Mouse (Mus musculus) G1E (cell line): ENCODE results near the gene Pnpo. TPM values are rescaled to one million over a fixed set of nuclear protein-coding genes. Genes with fewer than 3 reads are reported as not detected.
A peak's percentile ranks its signal among the peaks of the same experiment; 100 is the strongest.

ENCODE experiments used
- ATAC-seq: 2 replicates; pipeline ENCODE4 v1.8.0; 2016; ENCODE audit warnings: mild to moderate bottlenecking; ENCODE audit not compliant: insufficient number of reproducible peaks, poor library complexity, low FRiP score, severe bottlenecking; ENCODE audit errors: extremely low read depth
- DNase-seq: peaks from one replicate; pipeline ENCODE4 v3.0.0; 2012; ENCODE audit warnings: low spot score
- H3K27me3 ChIP-seq: 2 replicates; pipeline ENCODE4 v1.6.1; 2012; ENCODE audit warnings: mild to moderate bottlenecking, low read length, inconsistent platforms; ENCODE audit not compliant: insufficient read depth
- H3K36me3 ChIP-seq: replicated peaks from 2 replicates; pipeline ENCODE3; 2012; ENCODE audit warnings: mild to moderate bottlenecking, inconsistent platforms
- H3K4me1 ChIP-seq: 2 replicates; pipeline ENCODE4 v1.6.1; 2012; ENCODE audit warnings: low read depth, low read length, inconsistent platforms, mixed read lengths; ENCODE audit not compliant: insufficient read depth
- H3K4me3 ChIP-seq: 2 replicates; pipeline ENCODE4 v1.5.1; 2012; ENCODE audit warnings: low read depth, mild to moderate bottlenecking, inconsistent platforms, low read length, moderate library complexity, mixed read lengths
- H3K9me3 ChIP-seq: replicated peaks from 2 replicates; pipeline ENCODE4 v1.6.1; 2012; ENCODE audit warnings: inconsistent platforms
- CTCF ChIP-seq: IDR thresholded peaks from 2 replicates; pipeline ENCODE4 v1.5.1; 2012; ENCODE audit warnings: low read depth, low read length, inconsistent platforms, mixed read lengths
- GATA1 ChIP-seq: IDR thresholded peaks from 2 replicates; pipeline ENCODE4 v1.6.1; 2012; ENCODE audit warnings: borderline replicate concordance, low read length, inconsistent platforms, mixed read lengths
- GATA2 ChIP-seq: IDR thresholded peaks from 2 replicates; pipeline ENCODE4 v1.6.1; 2012; ENCODE audit warnings: low read depth, low read length, inconsistent platforms, borderline replicate concordance
- POLR2AphosphoS5 ChIP-seq: IDR thresholded peaks from 2 replicates; pipeline ENCODE4 v1.6.1; 2012; ENCODE audit warnings: low read depth, low read length, inconsistent platforms; ENCODE audit not compliant: insufficient replicate concordance
- TAL1 ChIP-seq: conservative IDR thresholded peaks from 2 replicates; pipeline ENCODE4 v1.6.1; 2012; ENCODE audit warnings: low read depth, low read length, inconsistent platforms, mixed read lengths
- polyA plus RNA-seq: library from polyadenylated mRNA; stranded (reverse); fragments of >175 nt; gene quantifications from 2 replicates; pipeline ENCODE4 v1.2.3, GENCODE M21; 2012
- total RNA-seq, 2 experiments: library from RNA; stranded (forward) in 1 of 2; stranded (reverse) in 1 of 2; fragments of 200-1000 nt in 1 of 2; fragments of >200 nt in 1 of 2; fragmentation: Nextera tagmentation in 1 of 2; gene quantifications; 2 replicates each; pipeline ENCODE4 v1.2.3; 2014 to 2017

The Pnpo gene
- total and polyA plus RNA-seq, 3 experiments: 97.1 to 298 (median 123) TPM

- H3K9me3 ChIP-seq: no peaks in the 10 kb centered on the region
- H3K27me3 ChIP-seq: peaks cover 12% of the 10 kb centered on the region
- DNase-seq (no peak), ATAC-seq (no peak)
- H3K36me3 ChIP-seq: no peaks in the 10 kb centered on the region
- peaks cover 85% of the 10 kb centered on the region for H3K4me1 ChIP-seq
- TF ChIP-seq GATA1 (no peak), CTCF (no peak), GATA2 (no peak), TAL1 (no peak), POLR2AphosphoS5 (no peak)
- no peak within 1 kb of the TSS for H3K4me3 ChIP-seq
Observed at GRCm38 (mm10) chr11:96928088-96928487, 15.7 kb downstream of the Pnpo start, which contains the start of gene Prr15l. Prr15l (plus strand) TSS chr11:96928104.

DNA sequence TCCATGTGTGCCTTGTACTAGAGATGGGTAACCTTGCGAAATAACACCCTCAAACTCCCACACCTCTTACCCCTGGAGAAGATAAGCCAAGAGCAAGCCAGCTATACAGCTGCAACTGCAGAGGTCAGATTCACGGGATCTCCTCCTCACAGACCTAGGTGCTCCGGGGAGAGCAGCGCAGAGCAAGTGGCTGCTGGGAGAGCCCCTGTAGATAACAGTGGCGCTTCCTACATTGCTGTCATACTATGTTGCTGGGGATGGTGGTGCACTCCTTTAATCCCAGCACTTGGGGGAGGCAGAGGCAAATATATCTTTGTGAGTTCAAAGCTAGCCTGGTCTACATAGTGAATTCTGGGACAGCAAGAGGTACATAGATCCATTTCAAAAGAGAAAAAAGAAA lies 17.2 kb downstream of the Pnpo start:
- Histone ChIP-seq H3K36me3 (no peaks in the 10 kb centered on the region), H3K4me3 (no peak overlapping the region), H3K27me3 (peaks cover 10% of the 10 kb centered on the region), H3K4me1 (peaks cover 81% of the 10 kb centered on the region), H3K9me3 (no peaks in the 10 kb centered on the region)
- ATAC-seq (no peak), DNase-seq (no peak)
- no peak for TF ChIP-seq TAL1

DNA sequence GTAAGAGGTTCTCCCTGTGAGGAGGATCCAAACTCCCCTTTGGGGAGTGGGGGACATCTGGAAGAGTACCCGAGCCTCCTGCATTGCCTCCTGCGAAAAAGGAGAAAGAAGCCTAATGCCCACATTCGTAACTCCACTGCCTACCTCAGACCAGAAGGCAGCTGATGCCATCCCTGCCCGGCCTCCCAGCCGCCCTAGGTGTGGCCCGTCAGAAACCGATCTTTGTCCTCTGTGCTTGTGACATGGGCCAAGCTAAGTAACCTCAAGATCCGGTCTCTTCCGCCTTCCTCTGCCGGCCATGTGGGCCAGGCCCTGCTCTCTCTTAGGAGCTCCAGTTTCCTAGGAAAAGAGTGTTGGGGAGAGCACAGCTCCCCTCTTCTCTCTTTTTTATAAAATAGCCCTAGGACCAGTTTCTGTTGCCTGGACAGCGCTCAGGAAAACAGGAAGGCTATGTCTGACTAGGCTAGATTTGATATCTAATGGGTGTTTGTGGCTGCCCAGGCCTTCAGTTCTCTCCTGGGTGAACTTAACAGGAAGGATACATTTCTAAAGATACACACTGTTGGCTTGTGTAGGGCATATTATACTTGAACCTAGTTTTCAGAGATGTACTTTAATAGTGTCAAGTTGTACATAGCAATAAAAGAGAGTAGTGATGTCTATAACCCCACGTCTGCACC lies 18.2 kb downstream of the Pnpo start:
- no peak for TF ChIP-seq GATA2
- TF ChIP-seq TAL1: no peak
- no peak for TF ChIP-seq GATA1
- TF ChIP-seq POLR2AphosphoS5: no peak
- no peak for TF ChIP-seq CTCF
- Histone ChIP-seq H3K9me3 (no peaks in the 10 kb centered on the region), H3K4me3 (peak overlapping the region; percentile 54; the same call in 1 of the 2 replicates), H3K4me1 (peaks cover 82% of the 10 kb centered on the region), H3K36me3 (no peaks in the 10 kb centered on the region), H3K27me3 (peaks cover 9% of the 10 kb centered on the region)
- ATAC-seq: no peak
- DNase-seq: no peak

DNA sequence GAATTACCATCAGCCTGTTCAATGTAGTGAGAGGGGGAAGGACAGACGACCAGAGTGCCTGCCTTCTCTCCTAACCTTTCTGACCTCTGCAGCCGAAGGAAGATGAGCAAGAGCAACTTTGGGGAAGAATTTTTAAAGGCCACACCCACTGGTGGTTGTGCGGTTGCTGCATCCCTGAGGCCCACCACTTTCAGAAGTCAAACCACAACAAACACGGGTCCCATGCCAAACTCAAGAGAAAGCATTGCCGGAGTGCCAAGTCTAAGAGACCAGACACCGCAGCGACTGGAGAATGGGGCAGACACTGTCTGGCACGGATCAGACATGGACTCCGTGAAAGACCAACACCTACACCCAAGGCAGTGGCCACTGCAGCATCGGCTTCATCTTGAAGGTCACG lies 18.9 kb downstream of the Pnpo start:
- Histone ChIP-seq H3K9me3 (no peaks in the 10 kb centered on the region), H3K4me3 (peak overlapping the region; percentile 57; the same call in 1 of the 2 replicates), H3K36me3 (no peaks in the 10 kb centered on the region), H3K27me3 (peaks cover 9% of the 10 kb centered on the region), H3K4me1 (peaks cover 81% of the 10 kb centered on the region)
- DNase-seq (peak; percentile 44), ATAC-seq (no peak; the same call in 1 of the 2 replicates)
- TF ChIP-seq CTCF: no peak

- peaks cover 71% of the 10 kb centered on the region for H3K4me1 ChIP-seq
- H3K27me3 ChIP-seq: no peaks in the 10 kb centered on the region
- ATAC-seq (no peak), DNase-seq (no peak)
- H3K9me3 ChIP-seq: no peaks in the 10 kb centered on the region
- TF ChIP-seq TAL1 (no peak), POLR2AphosphoS5 (no peak), GATA1 (no peak), CTCF (no peak), GATA2 (no peak)
- peaks cover 12% of the 10 kb centered on the region for H3K36me3 ChIP-seq
- no peak overlapping the region for H3K4me3 ChIP-seq
Observed at GRCm38 (mm10) chr11:96919003-96919402, 24.8 kb downstream of the Pnpo start.

DNA sequence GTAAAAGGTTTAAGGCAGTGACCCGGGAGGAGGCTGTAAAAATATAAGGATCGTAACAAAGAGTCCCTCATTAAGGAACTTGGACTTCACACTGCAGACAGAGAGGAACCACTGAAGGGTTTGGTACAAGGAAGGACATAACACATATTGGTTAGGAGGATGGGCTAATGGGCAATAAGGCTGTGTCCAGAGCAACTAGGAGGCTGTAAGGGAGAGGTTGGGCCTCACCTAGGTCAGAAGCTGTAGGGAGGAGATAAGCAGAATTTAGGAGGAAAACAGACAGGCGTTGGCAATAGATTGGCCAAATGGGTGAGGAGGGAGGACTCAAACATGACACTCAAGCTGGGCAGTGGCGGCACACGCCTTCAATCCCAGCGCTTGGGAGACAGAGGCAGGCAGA lies 26.4 kb downstream of the Pnpo start:
- no peak for ATAC-seq
- peaks cover 71% of the 10 kb centered on the region for H3K4me1 ChIP-seq
- H3K4me3 ChIP-seq: peak overlapping the region; percentile 21; the same call in 1 of the 2 replicates

GRCm38 (mm10) chr11:96916885-96917396 lies 26.8 kb downstream of the Pnpo start:
- Histone ChIP-seq H3K4me1 (peaks cover 69% of the 10 kb centered on the region), H3K4me3 (peak overlapping the region; percentile 79; the same call in 1 of the 2 replicates), H3K9me3 (no peaks in the 10 kb centered on the region), H3K36me3 (peaks cover 32% of the 10 kb centered on the region), H3K27me3 (no peaks in the 10 kb centered on the region)
- no peak for ATAC-seq
- TF ChIP-seq TAL1 (no peak), CTCF (no peak), GATA1 (no peak), POLR2AphosphoS5 (no peak), GATA2 (no peak)
- no peak for DNase-seq

More for the DNA sequence above, 26.4 kb downstream of the Pnpo start:
- DNase-seq: peak; percentile 40
- Histone ChIP-seq H3K9me3 (no peaks in the 10 kb centered on the region), H3K36me3 (peaks cover 27% of the 10 kb centered on the region), H3K27me3 (no peaks in the 10 kb centered on the region)
- no peak for TF ChIP-seq POLR2AphosphoS5
- no peak for TF ChIP-seq GATA2
- peak; percentile 83 for TF ChIP-seq TAL1
- TF ChIP-seq CTCF: no peak
